Mouse (Mus musculus): Measurements from ENCODE around the gene Meis3.

DNA sequence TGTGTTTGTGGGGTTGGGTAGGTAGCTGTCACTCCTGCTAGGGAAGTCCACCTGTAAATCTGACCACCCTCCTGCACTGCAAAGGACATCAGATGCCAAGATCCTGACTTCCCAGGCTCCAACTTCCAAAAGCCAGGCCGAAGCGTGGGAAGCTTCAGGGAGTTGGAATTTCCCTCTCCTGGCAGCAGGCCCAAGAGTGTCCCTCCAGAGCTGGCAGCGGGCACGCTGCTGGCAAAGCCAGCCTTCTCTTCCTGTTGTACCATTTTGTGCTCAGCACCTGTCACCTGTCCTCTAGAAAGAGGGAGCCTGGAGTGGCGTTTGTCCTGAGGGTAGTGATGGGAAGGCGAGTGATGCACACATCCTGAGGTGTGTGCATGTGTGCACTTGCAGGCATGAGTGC lies 46.5 kb upstream of the Meis3 start:
- TF ChIP-seq POLR2A (IDR thresholded peaks at IDR 0.05; ENCODE audit: low read depth, low read length) = no peak
- TF ChIP-seq CTCF (IDR thresholded peaks at IDR 0.05; ENCODE audit: borderline replicate concordance, insufficient read depth, low read length) = no peak

Measured in embryonic fibroblast, embryonic 13.5 days (primary cell).